Mouse (Mus musculus) midbrain, embryonic 16.5 days (tissue): Measurements from ENCODE around the gene Otogl. TPM values are rescaled to one million over a fixed set of nuclear protein-coding genes. Genes with fewer than 3 reads are reported as not detected.

ENCODE experiments used
- polyA plus RNA-seq: library from polyadenylated mRNA; unstranded; fragments of >200 nt; fragmentation: Nextera tagmentation; extraction: Ambion mirVana; gene quantifications from 2 replicates; pipeline ENCODE4 v1.2.1, GENCODE M21; 2015

Gene Otogl
- polyA plus RNA-seq, 1 experiment from 2014 or later: 0.04 TPM

Other genes with a start within 250 kb of the Otogl start
- 0.15 and 0.21 TPM in 2 replicates for gene Ptprq, start 192.1 kb downstream of the Otogl start, polyA plus RNA-seq